Mouse (Mus musculus) neural tube, embryonic 14.5 days (tissue): ENCODE results near the gene Bcor. TPM values are rescaled to one million over a fixed set of nuclear protein-coding genes. Genes with fewer than 3 reads are reported as not detected.

Experiments used
- ATAC-seq: fragments of 200-750 bp; cut with Nextera tagmentation; 2 replicates; pipeline ENCODE4 v1.8.0; 2017; ENCODE audit warnings: low read depth, mild to moderate bottlenecking, moderate TSS enrichment, moderate library complexity
- H3K27ac ChIP-seq: fragments of 300-500 bp; sonication (generic); 2 replicates; pipeline ENCODE4 v1.5.1; 2014; ENCODE audit warnings: low read depth, mild to moderate bottlenecking, control low read depth, low read length, moderate library complexity, mixed read lengths
- H3K27me3 ChIP-seq: fragments of 300-500 bp; sonication (generic); 2 replicates; pipeline ENCODE4 v1.6.1; 2014; ENCODE audit warnings: low read length; ENCODE audit not compliant: control insufficient read depth, insufficient read depth
- H3K36me3 ChIP-seq: fragments of 300-500 bp; sonication (generic); 2 replicates; pipeline ENCODE4 v1.6.1; 2014; ENCODE audit warnings: low read length, mixed read lengths; ENCODE audit not compliant: control insufficient read depth, insufficient read depth
- H3K4me1 ChIP-seq: fragments of 300-500 bp; sonication (generic); 2 replicates; pipeline ENCODE4 v1.6.1; 2014; ENCODE audit warnings: low read length; ENCODE audit not compliant: control insufficient read depth, insufficient read depth
- H3K4me2 ChIP-seq: fragments of 300-500 bp; sonication (generic); 2 replicates; pipeline ENCODE4 v1.6.1; 2014; ENCODE audit warnings: mild to moderate bottlenecking, low read depth, low read length, control low read depth
- H3K4me3 ChIP-seq: fragments of 300-500 bp; sonication (generic); 2 replicates; pipeline ENCODE4 v1.5.1; 2014; ENCODE audit warnings: low read depth, low read length, control low read depth, mixed read lengths
- H3K9ac ChIP-seq: fragments of 300-500 bp; sonication (generic); replicated peaks from 2 replicates; pipeline ENCODE4 v1.6.1; 2014; ENCODE audit warnings: low read depth, mild to moderate bottlenecking, control low read depth, low read length, mixed read lengths
- H3K9me3 ChIP-seq: fragments of 300-500 bp; sonication (generic); 2 replicates; pipeline ENCODE4 v1.6.1; 2016; ENCODE audit warnings: low read length; ENCODE audit not compliant: control insufficient read depth
- WGBS: fragments of 180-500 bp; shearing (Covaris S2); extraction: QIAGEN DNeasy Blood & Tissue Kit; methylation state at CpG from one replicate; pipeline ENCODE4 v1.1.7; 2014; 5-methylcytosine and 5-hydroxymethylcytosine counted together
- polyA plus RNA-seq: library from polyadenylated mRNA; unstranded; fragments of >200 nt; fragmentation: Nextera tagmentation; extraction: Ambion mirVana; gene quantifications from 2 replicates; pipeline ENCODE4 v1.2.1, GENCODE M21; 2014

Bcor gene
- polyA plus RNA-seq, 1 experiment from 2014 or later = 17.9 TPM

GRCm38 (mm10) chrX:12068978-12069724 is 91.0 kb downstream of the Bcor start:
- peak; percentile 78 for ATAC-seq
- no peaks in the 10 kb centered on the region for H3K36me3 ChIP-seq
- no peaks in the 10 kb centered on the region for H3K9me3 ChIP-seq
- no peak overlapping the region for H3K4me3 ChIP-seq
- peak overlapping the region; percentile 12; the same call in 1 of the 2 replicates for H3K27ac ChIP-seq
- 0 out of 2 replicates have a peak, but pooled peaks cover 3% of the 10 kb centered on the region for H3K27me3 ChIP-seq
- WGBS = 4% methylated on average over 26 of the region's 26 CpGs
- H3K9ac ChIP-seq = no peak overlapping the region
- H3K4me1 ChIP-seq = peaks cover 50% of the 10 kb centered on the region
- peak overlapping the region; percentile 24; the same call in 1 of the 2 replicates for H3K4me2 ChIP-seq

DNA sequence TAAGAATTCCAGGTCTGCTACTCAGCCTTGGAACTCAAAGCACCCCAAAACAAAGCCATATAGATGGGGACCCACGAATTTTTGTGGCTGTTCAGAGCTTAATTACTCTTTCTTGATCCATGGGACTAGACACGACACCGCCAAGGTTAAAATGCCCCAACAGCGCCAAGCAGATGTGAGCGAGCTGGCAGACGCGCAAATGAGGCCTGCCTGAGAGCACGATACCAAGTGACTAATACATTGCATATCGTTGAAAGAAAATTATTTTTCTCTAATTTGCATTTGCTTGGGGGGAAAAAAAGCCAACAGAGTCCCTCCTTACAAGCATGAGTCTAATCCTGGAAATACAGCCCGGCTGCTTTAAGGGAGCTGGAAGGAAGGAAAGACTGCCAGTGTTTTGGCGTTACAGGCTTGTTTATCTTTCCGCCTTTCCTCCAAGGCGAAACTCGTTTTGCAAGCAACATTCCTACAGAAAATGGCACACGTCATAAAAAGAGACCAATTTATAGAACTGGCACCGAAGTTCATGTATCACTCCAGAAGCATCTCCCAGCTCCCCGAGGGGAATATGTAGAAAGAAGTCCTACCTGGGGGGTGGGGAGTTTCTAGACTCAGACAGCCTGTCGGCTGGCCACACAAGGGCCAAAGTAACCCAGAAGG is 92.2 kb downstream of the Bcor start:
- no peak for ATAC-seq
- WGBS = 9% methylated on average over 18 of the region's 18 CpGs
- Histone ChIP-seq H3K27ac (no peak overlapping the region), H3K27me3 (0 out of 2 replicates have a peak, but pooled peaks cover 3% of the 10 kb centered on the region), H3K4me1 (peaks cover 55% of the 10 kb centered on the region), H3K4me3 (no peak overlapping the region), H3K36me3 (no peaks in the 10 kb centered on the region), H3K9ac (no peak overlapping the region), H3K4me2 (no peak overlapping the region; the same call in 1 of the 2 replicates), H3K9me3 (no peaks in the 10 kb centered on the region)

GRCm38 (mm10) chrX:12067031-12067430 is 93.1 kb downstream of the Bcor start:
- H3K9ac ChIP-seq = no peak overlapping the region

DNA sequence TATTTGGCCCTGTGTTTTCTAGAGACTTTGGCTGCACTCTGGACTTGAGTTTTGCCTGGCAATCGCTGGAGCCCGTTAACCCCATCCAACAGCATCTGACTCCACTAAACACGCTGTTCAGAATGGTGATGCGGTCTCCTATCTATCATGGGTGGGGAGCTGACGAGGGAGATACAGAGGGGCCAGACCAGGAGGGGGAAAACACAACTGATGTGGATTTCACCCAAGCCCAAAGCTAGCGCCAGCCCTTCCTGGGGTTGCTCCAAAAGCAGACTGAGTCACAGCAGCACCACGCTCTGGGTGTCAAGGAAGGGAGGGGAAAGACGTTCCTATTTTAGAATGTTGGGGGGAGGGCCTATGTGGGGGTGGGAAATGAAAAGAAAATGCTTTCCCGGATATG is 94.4 kb downstream of the Bcor start:
- Histone ChIP-seq H3K4me2 (no peak overlapping the region), H3K36me3 (no peaks in the 10 kb centered on the region), H3K4me3 (no peak overlapping the region), H3K27ac (no peak overlapping the region), H3K9me3 (no peaks in the 10 kb centered on the region), H3K4me1 (peaks cover 64% of the 10 kb centered on the region), H3K27me3 (0 out of 2 replicates have a peak, but pooled peaks cover 2% of the 10 kb centered on the region), H3K9ac (no peak overlapping the region)
- no peak for ATAC-seq
- WGBS = 45% methylated on average over 9 of the region's 9 CpGs

More at GRCm38 (mm10) chrX:12067031-12067430, 93.1 kb downstream of the Bcor start:
- Histone ChIP-seq H3K4me1 (peaks cover 64% of the 10 kb centered on the region), H3K4me3 (no peak overlapping the region), H3K36me3 (no peaks in the 10 kb centered on the region), H3K4me2 (no peak overlapping the region), H3K27ac (no peak overlapping the region), H3K9me3 (no peaks in the 10 kb centered on the region), H3K27me3 (0 out of 2 replicates have a peak, but pooled peaks cover 3% of the 10 kb centered on the region)
- ATAC-seq = no peak
- 5% methylated on average over 6 of the region's 6 CpGs for WGBS

DNA sequence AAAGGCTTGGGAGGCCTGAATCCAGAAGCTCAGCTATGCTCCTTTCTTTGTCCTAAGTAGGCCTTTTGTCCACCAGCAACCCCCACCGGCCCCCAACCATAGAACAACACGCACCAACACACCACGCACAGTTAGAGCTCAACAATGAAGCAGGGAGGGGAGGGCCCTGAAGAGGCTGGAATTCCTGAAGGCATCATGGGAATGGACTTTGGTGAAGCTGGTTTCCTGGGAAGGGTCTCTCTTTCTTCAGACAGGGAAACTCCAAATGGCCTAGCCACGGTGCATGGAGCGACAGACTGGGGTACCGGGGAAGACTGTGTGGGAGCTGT is 97.3 kb downstream of the Bcor start:
- Histone ChIP-seq H3K27ac (peak overlapping the region; percentile 28; the same call in 1 of the 2 replicates), H3K27me3 (no peaks in the 10 kb centered on the region), H3K4me2 (0 out of 2 replicates have a peak overlapping the region, but pooled peaks have one; percentile 16), H3K36me3 (no peaks in the 10 kb centered on the region), H3K9me3 (no peaks in the 10 kb centered on the region), H3K4me1 (peaks cover 44% of the 10 kb centered on the region), H3K4me3 (no peak overlapping the region), H3K9ac (0 out of 2 replicates have a peak overlapping the region, but pooled peaks have one; percentile 7)
- WGBS = 13% methylated on average over 6 of the region's 6 CpGs
- ATAC-seq = no peak

DNA sequence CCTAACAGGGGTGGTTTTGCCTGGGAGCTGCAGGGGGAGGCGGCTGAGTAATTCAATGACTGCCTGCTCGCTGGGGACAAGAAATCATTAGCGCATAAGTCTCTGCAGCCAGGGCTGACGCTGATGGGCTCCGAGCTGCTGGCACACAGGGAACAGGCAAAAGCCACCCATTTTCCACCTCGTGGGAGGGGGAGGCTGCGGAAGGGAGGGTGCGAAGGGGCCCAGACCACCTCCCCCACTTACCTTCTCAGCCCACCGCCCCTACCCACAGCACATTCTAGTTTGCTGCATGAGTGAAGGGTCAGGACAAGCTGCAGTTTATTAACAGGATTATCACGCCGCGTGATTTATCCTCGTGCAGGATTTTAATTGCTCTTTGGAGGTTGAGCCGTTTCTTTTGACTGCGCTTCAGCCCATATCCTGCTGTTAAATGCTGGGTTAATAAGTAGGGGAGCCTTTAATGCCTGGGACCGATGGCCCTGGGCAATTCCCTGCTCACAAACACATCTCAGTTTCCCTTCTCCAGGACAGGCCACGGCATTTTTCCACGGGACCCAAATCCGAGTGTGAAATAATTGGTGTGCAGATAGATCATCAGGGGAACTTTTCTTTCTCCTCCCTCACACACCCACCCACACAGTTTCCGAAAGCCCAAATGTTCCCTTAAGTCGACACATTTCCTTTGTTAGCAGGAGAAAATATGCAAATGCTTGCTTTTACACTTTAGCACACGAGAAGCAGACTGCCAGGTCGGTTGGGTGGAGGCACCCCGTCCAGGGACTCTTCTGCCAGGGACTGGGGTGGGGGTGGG is 97.8 kb downstream of the Bcor start:
- H3K27ac ChIP-seq = peak overlapping the region; percentile 34
- H3K27me3 ChIP-seq = no peaks in the 10 kb centered on the region

GRCm38 (mm10) chrX:12060848-12061247 is 99.3 kb downstream of the Bcor start:
- Histone ChIP-seq H3K4me2 (no peak overlapping the region), H3K9me3 (no peaks in the 10 kb centered on the region), H3K4me1 (peaks cover 27% of the 10 kb centered on the region), H3K9ac (no peak overlapping the region), H3K27ac (no peak overlapping the region), H3K27me3 (no peaks in the 10 kb centered on the region), H3K36me3 (no peaks in the 10 kb centered on the region), H3K4me3 (no peak overlapping the region)
- no peak for ATAC-seq
- 69% methylated on average over 3 of the region's 3 CpGs for WGBS

More for the DNA sequence above, 97.8 kb downstream of the Bcor start:
- no peaks in the 10 kb centered on the region for H3K36me3 ChIP-seq
- H3K4me2 ChIP-seq = peak overlapping the region; percentile 16; the same call in 1 of the 2 replicates
- no peak overlapping the region for H3K4me3 ChIP-seq
- H3K9ac ChIP-seq = 0 out of 2 replicates have a peak overlapping the region, but pooled peaks have one; percentile 7
- H3K9me3 ChIP-seq = no peaks in the 10 kb centered on the region
- 0 out of 2 replicates have a peak, but pooled peaks have one; percentile 50 for ATAC-seq
- 10% methylated on average over 24 of the region's 24 CpGs for WGBS
- H3K4me1 ChIP-seq = peaks cover 38% of the 10 kb centered on the region

GRCm38 (mm10) chrX:12057210-12057609 is 102.9 kb downstream of the Bcor start:
- Histone ChIP-seq H3K9ac (no peak overlapping the region), H3K4me2 (no peak overlapping the region), H3K36me3 (no peaks in the 10 kb centered on the region), H3K27ac (no peak overlapping the region), H3K27me3 (no peaks in the 10 kb centered on the region), H3K9me3 (no peaks in the 10 kb centered on the region), H3K4me3 (no peak overlapping the region), H3K4me1 (peaks cover 7% of the 10 kb centered on the region; the same call in 1 of the 2 replicates)
- 87% methylated on average over 11 of the region's 11 CpGs for WGBS
- no peak for ATAC-seq
